Mouse (Mus musculus): ENCODE results near the gene Rbms1. TPM values are rescaled to one million over a fixed set of nuclear protein-coding genes. Genes with fewer than 3 reads are reported as not detected.

The Rbms1 gene
- polyA plus RNA-seq, 1 experiment from 2014 or later: 78.6 TPM

- Histone ChIP-seq H3K4me3 (ENCODE audit: low read depth, low read length) (no peak overlapping the region), H3K27me3 (ENCODE audit: control insufficient read depth, insufficient read depth, low read length) (no peaks in the 10 kb centered on the region), H3K9me3 (ENCODE audit: control insufficient read depth, low read length) (no peaks in the 10 kb centered on the region), H3K4me2 (replicated peaks; ENCODE audit: low read depth, low read length) (no peak overlapping the region), H3K27ac (ENCODE audit: low read depth, low read length) (no peak overlapping the region), H3K36me3 (ENCODE audit: control insufficient read depth, insufficient read depth, low read length) (no peaks in the 10 kb centered on the region), H3K9ac (ENCODE audit: low read depth, low read length) (no peak overlapping the region), H3K4me1 (replicated peaks; ENCODE audit: control insufficient read depth, insufficient read depth, low read length) (no peaks in the 10 kb centered on the region)
- DNase-seq (ENCODE audit: low spot score) (peak; percentile 51), ATAC-seq (ENCODE audit: low FRiP score) (no peak)
- 33% methylated on average over 5 of the region's 5 CpGs for WGBS
Observed at GRCm38 (mm10) chr2:60720906-60721305, 242.1 kb downstream of the Rbms1 start.

GRCm38 (mm10) chr2:60720205-60720604 is 242.8 kb downstream of the Rbms1 start:
- no peak overlapping the region for H3K9ac ChIP-seq (ENCODE audit: low read depth, low read length)
- DNase-seq (ENCODE audit: low spot score): no peak

GRCm38 (mm10) chr2:60717348-60717747 is 245.6 kb downstream of the Rbms1 start:
- DNase-seq (ENCODE audit: low spot score) (no peak), ATAC-seq (ENCODE audit: low FRiP score) (no peak)
- Histone ChIP-seq H3K27ac (ENCODE audit: low read depth, low read length) (no peak overlapping the region), H3K4me1 (replicated peaks; ENCODE audit: control insufficient read depth, insufficient read depth, low read length) (no peaks in the 10 kb centered on the region), H3K9ac (ENCODE audit: low read depth, low read length) (no peak overlapping the region), H3K4me2 (replicated peaks; ENCODE audit: low read depth, low read length) (no peak overlapping the region), H3K36me3 (ENCODE audit: control insufficient read depth, insufficient read depth, low read length) (no peaks in the 10 kb centered on the region), H3K4me3 (ENCODE audit: low read depth, low read length) (no peak overlapping the region), H3K9me3 (ENCODE audit: control insufficient read depth, low read length) (no peaks in the 10 kb centered on the region), H3K27me3 (ENCODE audit: control insufficient read depth, insufficient read depth, low read length) (no peaks in the 10 kb centered on the region)
- WGBS: 62% methylated on average over 13 of the region's 13 CpGs

More at GRCm38 (mm10) chr2:60720205-60720604, 242.8 kb downstream of the Rbms1 start:
- 81% methylated on average over 8 of the region's 8 CpGs for WGBS
- H3K36me3 ChIP-seq (ENCODE audit: control insufficient read depth, insufficient read depth, low read length): no peaks in the 10 kb centered on the region
- H3K4me2 ChIP-seq (replicated peaks; ENCODE audit: low read depth, low read length): no peak overlapping the region
- H3K4me3 ChIP-seq (ENCODE audit: low read depth, low read length): no peak overlapping the region
- no peaks in the 10 kb centered on the region for H3K27me3 ChIP-seq (ENCODE audit: control insufficient read depth, insufficient read depth, low read length)
- no peaks in the 10 kb centered on the region for H3K9me3 ChIP-seq (ENCODE audit: control insufficient read depth, low read length)
- no peak for ATAC-seq (ENCODE audit: low FRiP score)
- no peak overlapping the region for H3K27ac ChIP-seq (ENCODE audit: low read depth, low read length)
- H3K4me1 ChIP-seq (replicated peaks; ENCODE audit: control insufficient read depth, insufficient read depth, low read length): no peaks in the 10 kb centered on the region

- no peaks in the 10 kb centered on the region for H3K27me3 ChIP-seq (ENCODE audit: control insufficient read depth, insufficient read depth, low read length)
- ATAC-seq (ENCODE audit: low FRiP score) (no peak), DNase-seq (ENCODE audit: low spot score) (no peak)
- no peaks in the 10 kb centered on the region for H3K4me1 ChIP-seq (replicated peaks; ENCODE audit: control insufficient read depth, insufficient read depth, low read length)
- H3K9ac ChIP-seq (ENCODE audit: low read depth, low read length): no peak overlapping the region
- no peak overlapping the region for H3K4me2 ChIP-seq (replicated peaks; ENCODE audit: low read depth, low read length)
- H3K36me3 ChIP-seq (ENCODE audit: control insufficient read depth, insufficient read depth, low read length): no peaks in the 10 kb centered on the region
- H3K9me3 ChIP-seq (ENCODE audit: control insufficient read depth, low read length): no peaks in the 10 kb centered on the region
- H3K4me3 ChIP-seq (ENCODE audit: low read depth, low read length): no peak overlapping the region
- no peak overlapping the region for H3K27ac ChIP-seq (ENCODE audit: low read depth, low read length)
Observed at GRCm38 (mm10) chr2:60716549-60716948, 246.4 kb downstream of the Rbms1 start.

GRCm38 (mm10) chr2:60715771-60716170 is 247.2 kb downstream of the Rbms1 start:
- Histone ChIP-seq H3K4me1 (replicated peaks; ENCODE audit: control insufficient read depth, insufficient read depth, low read length) (no peaks in the 10 kb centered on the region), H3K27ac (ENCODE audit: low read depth, low read length) (no peak overlapping the region), H3K4me2 (replicated peaks; ENCODE audit: low read depth, low read length) (no peak overlapping the region), H3K27me3 (ENCODE audit: control insufficient read depth, insufficient read depth, low read length) (no peaks in the 10 kb centered on the region), H3K36me3 (ENCODE audit: control insufficient read depth, insufficient read depth, low read length) (no peaks in the 10 kb centered on the region), H3K4me3 (ENCODE audit: low read depth, low read length) (no peak overlapping the region), H3K9ac (ENCODE audit: low read depth, low read length) (no peak overlapping the region), H3K9me3 (ENCODE audit: control insufficient read depth, low read length) (no peaks in the 10 kb centered on the region)
- DNase-seq (ENCODE audit: low spot score): no peak
- no peak for ATAC-seq (ENCODE audit: low FRiP score)
- 80% methylated on average over 13 of the region's 13 CpGs for WGBS

GRCm38 (mm10) chr2:60714971-60715502 is 248.0 kb downstream of the Rbms1 start:
- 65% methylated on average over 8 of the region's 8 CpGs for WGBS
- DNase-seq (ENCODE audit: low spot score): no peak
- no peaks in the 10 kb centered on the region for H3K36me3 ChIP-seq (ENCODE audit: control insufficient read depth, insufficient read depth, low read length)

GRCm38 (mm10) chr2:60714475-60714874 is 248.5 kb downstream of the Rbms1 start:
- Histone ChIP-seq H3K36me3 (ENCODE audit: control insufficient read depth, insufficient read depth, low read length) (no peaks in the 10 kb centered on the region), H3K9me3 (ENCODE audit: control insufficient read depth, low read length) (no peaks in the 10 kb centered on the region), H3K4me2 (replicated peaks; ENCODE audit: low read depth, low read length) (no peak overlapping the region), H3K27me3 (ENCODE audit: control insufficient read depth, insufficient read depth, low read length) (no peaks in the 10 kb centered on the region), H3K4me1 (replicated peaks; ENCODE audit: control insufficient read depth, insufficient read depth, low read length) (no peaks in the 10 kb centered on the region), H3K27ac (ENCODE audit: low read depth, low read length) (no peak overlapping the region), H3K9ac (ENCODE audit: low read depth, low read length) (no peak overlapping the region), H3K4me3 (ENCODE audit: low read depth, low read length) (no peak overlapping the region)
- peak; percentile 27 for DNase-seq (ENCODE audit: low spot score)
- 38% methylated on average over 7 of the region's 7 CpGs for WGBS
- no peak for ATAC-seq (ENCODE audit: low FRiP score)

More at GRCm38 (mm10) chr2:60714971-60715502, 248.0 kb downstream of the Rbms1 start:
- no peak overlapping the region for H3K4me2 ChIP-seq (replicated peaks; ENCODE audit: low read depth, low read length)
- no peaks in the 10 kb centered on the region for H3K4me1 ChIP-seq (replicated peaks; ENCODE audit: control insufficient read depth, insufficient read depth, low read length)
- H3K9ac ChIP-seq (ENCODE audit: low read depth, low read length): no peak overlapping the region
- H3K27me3 ChIP-seq (ENCODE audit: control insufficient read depth, insufficient read depth, low read length): no peaks in the 10 kb centered on the region
- H3K27ac ChIP-seq (ENCODE audit: low read depth, low read length): no peak overlapping the region
- H3K4me3 ChIP-seq (ENCODE audit: low read depth, low read length): no peak overlapping the region
- H3K9me3 ChIP-seq (ENCODE audit: control insufficient read depth, low read length): no peaks in the 10 kb centered on the region
- no peak for ATAC-seq (ENCODE audit: low FRiP score)

- peak; percentile 67 for ATAC-seq (ENCODE audit: low FRiP score)
- H3K4me2 ChIP-seq (replicated peaks; ENCODE audit: low read depth, low read length): 0 out of 2 replicates have a peak overlapping the region, but pooled peaks have one; percentile 6
Observed at GRCm38 (mm10) chr2:60713857-60714256, 249.1 kb downstream of the Rbms1 start.

GRCm38 (mm10) chr2:60712891-60713290 is 250.1 kb downstream of the Rbms1 start:
- Histone ChIP-seq H3K36me3 (ENCODE audit: control insufficient read depth, insufficient read depth, low read length) (no peaks in the 10 kb centered on the region), H3K27ac (ENCODE audit: low read depth, low read length) (no peak overlapping the region), H3K4me1 (replicated peaks; ENCODE audit: control insufficient read depth, insufficient read depth, low read length) (no peaks in the 10 kb centered on the region), H3K4me2 (replicated peaks; ENCODE audit: low read depth, low read length) (no peak overlapping the region), H3K9me3 (ENCODE audit: control insufficient read depth, low read length) (no peaks in the 10 kb centered on the region), H3K4me3 (ENCODE audit: low read depth, low read length) (no peak overlapping the region), H3K27me3 (ENCODE audit: control insufficient read depth, insufficient read depth, low read length) (no peaks in the 10 kb centered on the region), H3K9ac (ENCODE audit: low read depth, low read length) (no peak overlapping the region)
- 86% methylated on average over 5 of the region's 5 CpGs for WGBS
- DNase-seq (ENCODE audit: low spot score) (no peak), ATAC-seq (ENCODE audit: low FRiP score) (no peak)

More at GRCm38 (mm10) chr2:60713857-60714256, 249.1 kb downstream of the Rbms1 start:
- Histone ChIP-seq H3K36me3 (ENCODE audit: control insufficient read depth, insufficient read depth, low read length) (no peaks in the 10 kb centered on the region), H3K9me3 (ENCODE audit: control insufficient read depth, low read length) (no peaks in the 10 kb centered on the region), H3K9ac (ENCODE audit: low read depth, low read length) (no peak overlapping the region; the same call in 1 of the 2 replicates), H3K4me3 (ENCODE audit: low read depth, low read length) (no peak overlapping the region), H3K27ac (ENCODE audit: low read depth, low read length) (no peak overlapping the region), H3K4me1 (replicated peaks; ENCODE audit: control insufficient read depth, insufficient read depth, low read length) (no peaks in the 10 kb centered on the region), H3K27me3 (ENCODE audit: control insufficient read depth, insufficient read depth, low read length) (no peaks in the 10 kb centered on the region)
- peak; percentile 30 for DNase-seq (ENCODE audit: low spot score)
- WGBS: 35% methylated on average over 8 of the region's 8 CpGs
